Mouse (Mus musculus) brain, embryonic 14.5 days (tissue): ENCODE measurements at regions not wholly inside any gene's neighbourhood (a gene's known extent, or its start where the extent isn't known, plus 50 kb on each side); places are given as distances from the start of the nearest gene placed in this dataset.

Experiments
- CTCF ChIP-seq: fragments of 200-500 bp; IDR thresholded peaks from 2 replicates; pipeline ENCODE4 v1.5.1; 2012; ENCODE audit warnings: inconsistent platforms, mild to moderate bottlenecking, moderate library complexity, borderline replicate concordance; ENCODE audit not compliant: insufficient read depth, insufficient read length; ENCODE audit errors: extremely low read depth
- POLR2A ChIP-seq: fragments of 200-500 bp; IDR thresholded peaks from 2 replicates; pipeline ENCODE4 v1.6.1; 2012; ENCODE audit warnings: mild to moderate bottlenecking, inconsistent platforms, borderline replicate concordance; ENCODE audit not compliant: poor library complexity, insufficient read depth, insufficient read length, severe bottlenecking; ENCODE audit errors: extremely low read depth

- no peak for TF ChIP-seq CTCF
- TF ChIP-seq POLR2A: no peak
Observed at GRCm38 (mm10) chr3:147099143-147099713, 247.1 kb downstream of the Ttll7 start.
